Mouse (Mus musculus) kidney, postnatal 4 days (tissue): ENCODE data around the gene Adcy2.

Experiments
- DNase-seq, 2 experiments: peaks; one replicate each; pipeline ENCODE4 v3.0.0; 2021; ENCODE audit warnings: mixed read lengths in 2 of 2

The Adcy2 gene

GRCm38 (mm10) chr13:68820858-68821579, 178.3 kb downstream of the Adcy2 start:
- peak; percentile 19 to 38 for DNase-seq

- peak in 1 of 2 experiments; percentile 7 for DNase-seq
Measured at GRCm38 (mm10) chr13:68815704-68816477, 183.4 kb downstream of the Adcy2 start.

GRCm38 (mm10) chr13:68811185-68811584, 188.2 kb downstream of the Adcy2 start:
- DNase-seq: no peak

GRCm38 (mm10) chr13:68799777-68800176, 199.6 kb downstream of the Adcy2 start:
- DNase-seq: peak; percentile 34 to 44

GRCm38 (mm10) chr13:68793286-68793685, 206.1 kb downstream of the Adcy2 start:
- no peak for DNase-seq

GRCm38 (mm10) chr13:68787286-68788061, 211.9 kb downstream of the Adcy2 start:
- no peak for DNase-seq

GRCm38 (mm10) chr13:68783096-68783495, 216.2 kb downstream of the Adcy2 start:
- DNase-seq: no peak

GRCm38 (mm10) chr13:68778011-68778672, 221.2 kb downstream of the Adcy2 start:
- no peak for DNase-seq

- no peak for DNase-seq
Measured at GRCm38 (mm10) chr13:68773599-68774211, 225.6 kb downstream of the Adcy2 start.

GRCm38 (mm10) chr13:68768588-68768987, 230.8 kb downstream of the Adcy2 start:
- DNase-seq: no peak

GRCm38 (mm10) chr13:68765896-68766578, 233.3 kb downstream of the Adcy2 start:
- no peak for DNase-seq

- no peak for DNase-seq
Measured at GRCm38 (mm10) chr13:68764614-68765013, 234.7 kb downstream of the Adcy2 start.

GRCm38 (mm10) chr13:68749801-68750200, 249.5 kb downstream of the Adcy2 start:
- DNase-seq: peak in 1 of 2 experiments; percentile 2

GRCm38 (mm10) chr13:68749370-68749769, 250.0 kb downstream of the Adcy2 start:
- no peak for DNase-seq

GRCm38 (mm10) chr13:68745426-68745825, 253.9 kb downstream of the Adcy2 start:
- no peak for DNase-seq

- no peak for DNase-seq
Measured at GRCm38 (mm10) chr13:68712661-68713060, 286.7 kb downstream of the Adcy2 start.

GRCm38 (mm10) chr13:68707296-68707747, 292.0 kb downstream of the Adcy2 start:
- peak; percentile 11 to 22 for DNase-seq

GRCm38 (mm10) chr13:68684919-68685318, 314.4 kb downstream of the Adcy2 start:
- no peak for DNase-seq

GRCm38 (mm10) chr13:68680429-68680828, 318.9 kb downstream of the Adcy2 start:
- peak in 1 of 2 experiments; percentile 2 for DNase-seq

GRCm38 (mm10) chr13:68642786-68643185, 356.6 kb downstream of the Adcy2 start:
- no peak for DNase-seq

GRCm38 (mm10) chr13:68627041-68627440, 372.3 kb downstream of the Adcy2 start:
- no peak for DNase-seq
